Mouse (Mus musculus) thymus, adult 2 months (tissue): Measurements from ENCODE around the gene Misp. TPM values are rescaled to one million over a fixed set of nuclear protein-coding genes. Genes with fewer than 3 reads are reported as not detected.

Experiments used
- DNase-seq: peaks from one replicate; pipeline ENCODE4 v3.0.0; 2021
- H3K27ac ChIP-seq: fragments of 200-500 bp; 2 replicates; pipeline ENCODE4 v1.5.1; 2012; ENCODE audit warnings: low read length, control low read depth; ENCODE audit not compliant: control insufficient read depth, insufficient read depth
- H3K27me3 ChIP-seq: fragments of 200-500 bp; 2 replicates; pipeline ENCODE4 v1.6.1; 2012; ENCODE audit warnings: mild to moderate bottlenecking, low read length, moderate library complexity, mixed read lengths; ENCODE audit not compliant: control insufficient read depth, insufficient read depth
- H3K36me3 ChIP-seq: fragments of 200-500 bp; 2 replicates; pipeline ENCODE4 v1.6.1; 2012; ENCODE audit warnings: mild to moderate bottlenecking, low read length, moderate library complexity; ENCODE audit not compliant: control insufficient read depth, insufficient read depth
- H3K4me1 ChIP-seq: fragments of 200-500 bp; replicated peaks from 2 replicates; pipeline ENCODE4 v1.6.1; 2012; ENCODE audit warnings: low read length; ENCODE audit not compliant: control insufficient read depth, insufficient read depth
- H3K4me3 ChIP-seq: fragments of 200-500 bp; 2 replicates; pipeline ENCODE4 v1.5.1; 2012; ENCODE audit warnings: mild to moderate bottlenecking, low read length, control low read depth, moderate library complexity; ENCODE audit not compliant: control insufficient read depth, insufficient read depth
- CTCF ChIP-seq: fragments of 200-500 bp; IDR thresholded peaks from 2 replicates; pipeline ENCODE4 v1.5.1; 2012; ENCODE audit warnings: mild to moderate bottlenecking, control low read depth, low read length, moderate library complexity, borderline replicate concordance; ENCODE audit not compliant: control insufficient read depth, poor library complexity, insufficient read depth; ENCODE audit errors: extremely low read depth
- POLR2A ChIP-seq: fragments of 200-500 bp; IDR thresholded peaks from 2 replicates; pipeline ENCODE4 v1.6.1; 2012; ENCODE audit warnings: mild to moderate bottlenecking, low read length, control low read depth, moderate library complexity; ENCODE audit not compliant: control insufficient read depth, poor library complexity, insufficient read depth; ENCODE audit errors: extremely low read depth
- WGBS: fragments of 180-500 bp; shearing (Covaris S2); methylation state at CpG from one replicate; pipeline ENCODE4 v1.1.7; 2018; 5-methylcytosine and 5-hydroxymethylcytosine counted together
- polyA plus RNA-seq: library from polyadenylated mRNA; depleted of rRNA; stranded (reverse); fragments of >200 nt; gene quantifications from 2 replicates; pipeline ENCODE4 v1.2.3, GENCODE M21; 2012

Misp gene
- polyA plus RNA-seq, 1 experiment: 6.8 TPM

DNA sequence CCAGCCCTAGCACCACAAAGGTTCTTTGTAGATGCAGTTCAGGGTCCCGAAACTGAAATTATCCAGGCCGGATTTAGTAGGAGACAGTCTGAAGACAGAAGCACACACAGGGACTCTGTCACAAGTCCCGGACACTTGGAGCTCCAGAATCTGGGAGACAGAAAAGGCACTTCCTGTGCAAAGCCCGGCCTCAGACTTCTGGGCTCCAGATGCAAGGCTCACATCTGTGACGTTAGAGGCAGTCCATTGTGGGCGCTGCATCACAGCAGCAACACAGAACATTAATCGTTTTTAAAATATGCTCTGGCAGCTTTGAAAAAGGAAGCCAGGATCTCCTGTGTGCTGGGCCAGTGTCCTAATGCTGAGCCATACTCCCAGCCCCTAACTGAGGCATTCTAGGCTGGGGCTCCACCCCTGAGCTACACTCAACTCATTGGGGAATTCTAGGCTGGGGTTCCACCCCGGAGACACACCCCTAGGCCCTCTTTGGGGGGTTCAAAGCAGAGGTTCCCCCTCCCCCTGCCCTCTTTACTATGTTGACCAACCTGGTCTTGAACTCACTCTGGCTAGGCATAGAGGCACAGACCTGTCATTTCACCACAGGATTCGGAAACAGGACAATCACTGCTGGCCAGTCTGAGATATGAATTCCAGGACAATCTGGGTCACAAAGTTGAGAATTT is 31.5 kb downstream of the Misp start:
- Histone ChIP-seq H3K27ac (peak overlapping the region; percentile 94), H3K4me1 (peaks cover 58% of the 10 kb centered on the region), H3K36me3 (peaks cover 9% of the 10 kb centered on the region), H3K4me3 (no peak overlapping the region), H3K27me3 (no peaks in the 10 kb centered on the region)
- peak; percentile 41 for DNase-seq
- 37% methylated on average over 9 of the region's 9 CpGs for WGBS
- TF ChIP-seq POLR2A: no peak
- no peak for TF ChIP-seq CTCF

DNA sequence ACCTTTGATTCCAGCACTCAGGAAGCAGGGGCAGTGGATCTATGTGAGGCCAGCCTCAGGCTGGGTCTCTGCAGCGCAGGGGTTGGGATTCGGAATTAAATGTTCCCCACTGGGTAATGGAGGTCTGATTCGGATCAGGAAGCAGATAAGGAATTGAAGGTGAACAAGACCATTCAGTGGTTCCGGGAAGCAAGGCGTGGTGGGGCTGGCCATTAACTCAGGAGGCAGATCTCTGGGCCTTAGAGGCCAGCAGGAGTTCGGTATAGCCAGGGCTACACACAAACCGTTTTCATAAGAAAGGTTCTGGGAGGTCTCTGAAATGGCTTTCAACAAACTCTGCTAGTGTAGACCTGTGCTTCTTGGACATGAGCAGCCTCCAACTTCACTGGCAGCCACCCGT is 32.0 kb downstream of the Misp start:
- 49% methylated on average over 8 of the region's 8 CpGs for WGBS
- Histone ChIP-seq H3K36me3 (peaks cover 10% of the 10 kb centered on the region), H3K4me1 (peaks cover 63% of the 10 kb centered on the region), H3K27ac (peak overlapping the region; percentile 94), H3K27me3 (no peaks in the 10 kb centered on the region), H3K4me3 (peak overlapping the region; percentile 57)
- TF ChIP-seq CTCF (no peak), POLR2A (no peak)
- peak; percentile 20 for DNase-seq

DNA sequence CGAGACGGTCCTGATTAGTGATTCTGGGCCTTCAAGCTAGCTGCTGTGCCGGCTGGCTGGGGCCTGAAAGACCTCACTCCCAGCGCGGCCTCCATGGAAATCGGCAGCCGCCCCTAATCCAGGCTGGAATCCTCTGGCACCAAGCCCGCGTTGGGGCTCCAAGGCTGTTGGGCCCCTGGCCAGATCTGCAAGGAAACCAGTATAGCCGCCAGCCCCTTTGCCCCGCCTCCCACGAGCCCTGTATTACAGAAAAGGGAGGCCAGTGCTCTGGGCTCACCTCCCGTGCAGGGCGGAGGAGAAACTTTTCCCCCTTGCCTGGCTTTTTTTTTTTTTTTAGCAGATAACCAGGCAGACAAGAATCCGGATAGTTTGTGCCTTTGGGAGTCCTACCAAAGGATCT is 32.6 kb downstream of the Misp start:
- Histone ChIP-seq H3K27me3 (no peaks in the 10 kb centered on the region), H3K27ac (peak overlapping the region; percentile 94), H3K4me3 (peak overlapping the region; percentile 57), H3K4me1 (peaks cover 68% of the 10 kb centered on the region), H3K36me3 (peaks cover 10% of the 10 kb centered on the region)
- DNase-seq: peak; percentile 64
- 2% methylated on average over 15 of the region's 15 CpGs for WGBS
- no peak for TF ChIP-seq CTCF
- no peak for TF ChIP-seq POLR2A

- H3K4me1 ChIP-seq: peaks cover 72% of the 10 kb centered on the region
- WGBS: under 1% methylated on average over 75 of the region's 75 CpGs
- DNase-seq: peak; percentile 99
- TF ChIP-seq CTCF: peak; percentile 63; the same call in 1 of the 2 replicates
- TF ChIP-seq POLR2A: peak; percentile 76
- H3K27me3 ChIP-seq: no peaks in the 10 kb centered on the region
- peak within 1 kb of the TSS; percentile 90 for H3K4me3 ChIP-seq
- peaks cover 17% of the 10 kb centered on the region for H3K36me3 ChIP-seq
- H3K27ac ChIP-seq: peak within 1 kb of the TSS; percentile 95
These were observed 33.3 kb downstream of the Misp start, which contains the start of gene Ptbp1 for GRCm38 (mm10) chr10:79853860-79854795. TSS of gene Ptbp1 (plus strand) at chr10:79854427.

DNA sequence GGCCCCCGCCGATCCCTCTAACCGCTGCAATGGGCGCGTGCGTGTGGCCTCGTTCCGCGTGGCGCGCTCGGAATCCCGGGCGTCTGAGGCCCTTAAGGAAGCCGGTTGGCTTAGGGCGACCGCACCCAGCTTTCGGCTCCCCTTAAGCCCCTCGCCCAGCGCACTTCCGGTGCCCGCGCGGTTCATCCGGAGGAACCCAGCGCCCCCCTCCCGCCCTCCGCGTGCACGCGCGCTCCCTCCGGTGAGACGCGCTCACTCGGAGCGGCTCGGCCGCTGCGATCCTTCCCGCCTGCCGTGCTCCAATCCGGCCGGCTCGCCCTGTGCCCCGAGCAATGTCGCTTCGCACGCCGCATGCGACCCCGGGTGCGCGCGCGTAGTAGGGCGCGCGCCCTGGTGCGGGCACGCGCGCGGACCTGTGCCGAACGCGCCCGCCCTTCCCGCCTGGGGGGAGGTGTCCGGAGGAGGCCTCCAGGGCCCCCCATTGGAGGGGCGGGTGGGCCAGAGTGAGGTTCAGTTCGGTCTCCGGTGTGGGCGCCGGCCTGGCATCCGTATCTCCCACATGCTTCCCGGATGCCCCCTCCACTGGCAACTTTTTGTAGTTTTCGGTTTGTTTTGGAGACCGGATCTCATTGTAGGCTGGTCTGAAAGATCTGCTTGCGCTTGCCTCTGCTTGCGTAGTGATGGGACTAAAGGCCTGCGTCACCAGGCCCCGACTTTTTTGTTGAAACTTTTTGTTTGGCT is 34.2 kb downstream of the Misp start:
- under 1% methylated on average over 83 of the region's 83 CpGs for WGBS
- Histone ChIP-seq H3K27ac (peak overlapping the region; percentile 95), H3K4me3 (peak overlapping the region; percentile 90), H3K36me3 (peaks cover 25% of the 10 kb centered on the region), H3K27me3 (no peaks in the 10 kb centered on the region), H3K4me1 (peaks cover 67% of the 10 kb centered on the region)
- peak; percentile 82 for DNase-seq
- TF ChIP-seq CTCF (no peak), POLR2A (peak; percentile 34)

- DNase-seq: peak; percentile 34
- TF ChIP-seq CTCF (no peak), POLR2A (no peak)
- H3K27ac ChIP-seq: peak overlapping the region; percentile 95
- under 1% methylated on average over 10 of the region's 10 CpGs for WGBS
- peak overlapping the region; percentile 90 for H3K4me3 ChIP-seq
- peaks cover 60% of the 10 kb centered on the region for H3K4me1 ChIP-seq
- peaks cover 32% of the 10 kb centered on the region for H3K36me3 ChIP-seq
- H3K27me3 ChIP-seq: no peaks in the 10 kb centered on the region
These were observed 34.9 kb downstream of the Misp start for GRCm38 (mm10) chr10:79855558-79856184.
